Mouse (Mus musculus): ENCODE data around the gene Glipr2.
A peak's percentile ranks its signal among the peaks of the same experiment; 100 is the strongest.

- TF ChIP-seq CTCF (IDR thresholded peaks at IDR 0.05; ENCODE audit: low read depth, low read length): peak; percentile 88
- TF ChIP-seq POLR2A (IDR thresholded peaks at IDR 0.05; ENCODE audit: insufficient read depth, low read length): no peak
These were observed 25.0 kb downstream of the Glipr2 start for GRCm38 (mm10) chr4:43982053-43982732.
